Mouse (Mus musculus) cerebellum, postnatal 4 days (tissue): ENCODE measurements at regions not wholly inside any gene's neighbourhood (a gene's known extent, or its start where the extent isn't known, plus 50 kb on each side); places are given as distances from the start of the nearest gene placed in this dataset.

Experiments
- DNase-seq, 2 experiments: peaks; one replicate each; pipeline ENCODE4 v3.0.0; 2022; ENCODE audit warnings: low spot score in 2 of 2, mixed read lengths in 1 of 2

DNA sequence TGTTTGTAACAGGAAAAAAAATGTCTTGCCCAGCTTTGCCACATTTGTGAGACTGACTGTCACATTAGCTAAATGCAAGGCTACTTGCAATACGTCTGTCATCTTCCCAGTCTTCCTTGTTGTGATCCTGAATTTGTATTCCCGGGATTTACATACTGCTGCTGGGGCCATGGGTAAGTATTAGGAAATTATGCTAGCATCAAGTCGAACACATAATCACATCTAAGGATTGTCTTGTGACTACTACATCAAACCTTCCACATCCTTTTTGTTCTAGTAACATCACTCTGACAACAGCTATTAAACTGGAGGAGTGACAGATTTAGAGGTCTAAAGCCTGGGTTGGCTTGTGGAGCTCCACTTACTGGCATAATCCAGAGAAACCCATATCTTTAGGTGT lies 164.2 kb upstream of the Cwc22 start:
- DNase-seq, result no peak

DNA sequence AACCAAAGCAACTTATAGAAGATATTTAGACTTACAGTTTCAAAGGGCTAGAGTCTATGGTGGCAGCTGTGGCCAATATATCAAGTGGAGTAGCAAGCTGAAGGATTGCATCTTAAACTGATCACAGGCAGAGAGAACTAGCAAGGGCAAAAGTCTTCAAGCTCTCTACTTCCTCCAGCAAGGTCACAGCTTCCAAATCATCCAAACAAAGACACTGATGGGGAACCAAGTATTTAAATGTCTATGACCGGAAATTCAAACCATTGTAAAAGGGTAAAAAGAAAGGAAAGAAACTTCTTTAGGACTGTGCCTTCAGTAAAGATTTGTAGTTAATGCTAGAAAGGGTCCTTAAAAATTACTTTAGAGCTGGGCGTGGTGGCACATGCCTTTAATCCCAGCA lies 149.4 kb upstream of the Cwc22 start:
- DNase-seq, result no peak

DNA sequence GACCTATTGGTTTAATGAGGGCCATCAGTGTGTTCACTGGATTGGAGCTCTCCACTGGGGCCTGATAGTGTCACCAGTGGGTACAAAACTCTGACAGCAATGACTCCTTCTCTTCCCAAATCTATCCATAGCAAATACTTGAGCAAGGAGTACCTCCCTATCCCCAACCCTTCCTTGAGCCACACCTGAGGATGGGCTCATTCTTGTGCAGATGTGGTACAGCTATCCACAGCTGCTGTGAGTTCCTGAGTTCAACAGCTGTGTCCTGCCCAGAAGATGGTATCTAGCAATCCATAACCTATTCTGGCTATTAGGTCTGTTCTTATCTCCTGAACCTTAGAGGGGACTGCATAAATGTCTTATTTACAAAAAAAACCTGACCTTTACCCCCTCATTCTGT lies 148.7 kb upstream of the Cwc22 start:
- DNase-seq, result no peak

DNA sequence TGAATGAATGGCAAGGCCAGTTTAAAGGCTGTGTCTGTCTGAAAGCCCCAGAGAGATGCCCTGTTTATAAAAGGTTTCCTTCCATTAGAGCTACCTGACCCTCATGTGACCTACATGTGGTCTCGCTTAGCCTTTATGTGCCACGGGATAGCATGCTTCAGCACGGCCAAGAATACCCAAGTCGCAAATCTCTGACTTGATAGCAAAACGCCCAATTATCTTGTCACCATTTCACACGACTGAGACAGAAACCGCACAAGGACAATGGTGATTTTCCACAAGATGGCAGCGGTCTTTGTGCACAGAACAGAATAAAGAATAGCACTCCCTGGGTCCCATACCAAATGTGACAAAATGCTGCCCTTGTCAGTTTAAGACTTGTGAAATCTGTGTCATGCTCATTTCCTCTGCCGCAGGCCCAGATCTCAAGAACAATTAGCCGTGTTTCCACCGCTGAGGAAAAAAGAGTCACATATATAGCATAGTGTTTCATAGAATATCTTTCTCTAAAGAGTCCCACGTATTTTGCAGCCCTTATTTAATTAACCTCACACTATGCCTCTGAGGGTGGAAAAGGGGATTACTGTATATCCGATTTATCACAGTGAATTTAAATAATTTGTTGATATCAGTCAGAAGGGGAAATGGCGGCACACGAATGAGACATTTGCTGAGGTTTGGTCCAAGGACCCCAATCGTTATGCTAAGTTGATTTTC lies 118.3 kb upstream of the Cwc22 start:
- no peak for DNase-seq

DNA sequence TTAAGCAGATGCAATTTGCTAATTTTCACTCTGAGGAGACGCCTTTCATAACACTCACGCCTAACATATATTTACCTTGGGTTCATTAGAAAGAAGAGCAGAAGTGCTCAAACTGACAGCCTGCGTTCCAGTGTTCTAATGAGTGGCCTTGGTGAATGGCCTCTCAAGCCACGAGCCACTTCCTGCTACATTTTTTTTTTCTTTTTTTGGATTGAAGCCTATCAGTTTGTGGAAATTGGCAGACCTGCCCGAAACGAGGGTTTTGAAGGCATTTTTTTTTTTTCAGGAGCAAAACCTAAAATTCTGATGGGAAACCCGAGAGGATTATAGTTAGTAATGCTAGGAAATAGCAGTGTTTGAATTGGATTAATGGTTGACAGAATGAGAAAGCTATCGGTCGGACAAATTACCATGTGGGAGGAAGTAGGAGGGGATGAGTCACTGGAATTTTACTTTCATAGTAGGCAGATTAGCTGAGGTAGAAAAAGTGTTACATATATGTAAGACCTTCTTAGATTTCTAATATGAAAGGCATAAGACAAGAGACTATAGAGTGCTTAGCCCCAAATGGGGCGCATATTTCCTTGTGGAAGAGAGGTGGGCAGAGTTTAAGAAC lies 113.7 kb upstream of the Cwc22 start:
- no peak for DNase-seq

DNA sequence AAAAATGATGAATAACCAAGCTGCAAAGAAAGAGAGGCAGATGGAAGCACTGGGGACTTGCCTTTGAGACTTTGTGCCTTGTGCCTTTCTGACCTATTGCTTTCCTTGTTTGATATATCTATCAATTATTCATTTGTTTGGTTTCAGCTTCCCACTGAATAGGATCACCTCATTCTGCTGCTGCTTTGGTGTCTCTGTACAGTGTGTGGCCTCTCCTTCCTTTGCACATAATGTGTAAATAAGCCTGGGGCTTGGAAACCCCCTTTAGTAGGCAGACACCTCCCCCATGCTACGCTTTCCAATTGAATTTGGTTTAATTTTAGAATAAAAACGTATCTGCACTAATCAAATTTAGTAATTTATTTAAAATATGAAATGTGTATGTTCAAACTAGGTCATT lies 112.8 kb upstream of the Cwc22 start:
- DNase-seq, result no peak

DNA sequence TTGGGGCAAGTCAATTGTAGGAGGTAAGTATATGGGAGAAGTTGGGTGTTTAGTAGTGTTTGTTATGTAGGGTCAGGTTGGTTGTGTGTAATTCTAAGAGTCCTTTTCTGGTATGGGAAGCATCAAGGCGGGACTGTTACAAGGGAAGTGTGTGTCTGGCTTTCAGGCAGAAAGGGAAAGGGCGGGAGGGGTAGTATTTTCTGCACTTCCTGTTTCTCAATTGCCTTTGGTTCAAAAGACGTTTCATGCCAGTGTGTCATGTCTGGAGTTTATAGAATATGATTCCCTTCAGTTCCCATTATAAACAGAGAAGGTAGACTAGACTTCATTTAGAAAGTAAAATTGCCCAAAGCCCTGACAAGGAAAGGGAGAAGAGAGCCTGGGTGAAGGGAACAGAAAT lies 107.7 kb upstream of the Cwc22 start:
- DNase-seq, result no peak

DNA sequence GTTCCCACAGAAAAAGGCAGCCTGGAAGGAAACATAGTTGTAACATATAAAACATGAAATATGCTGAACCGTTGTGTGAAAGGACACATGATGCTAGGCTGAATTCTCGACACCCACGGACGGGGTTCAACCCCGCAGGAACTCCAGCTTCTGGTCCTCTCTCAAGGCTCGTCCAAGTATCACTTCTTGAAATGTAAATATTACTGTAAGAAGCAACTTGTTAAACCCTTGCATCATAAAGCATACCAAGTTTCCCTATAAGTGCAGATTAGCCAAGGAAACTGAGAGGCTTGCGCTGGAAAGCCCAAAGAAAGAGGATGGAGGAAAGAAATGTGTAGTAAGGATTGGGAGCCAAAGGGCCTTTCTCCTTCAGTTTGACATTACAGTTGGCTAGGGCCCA lies 104.4 kb upstream of the Cwc22 start:
- no peak for DNase-seq

DNA sequence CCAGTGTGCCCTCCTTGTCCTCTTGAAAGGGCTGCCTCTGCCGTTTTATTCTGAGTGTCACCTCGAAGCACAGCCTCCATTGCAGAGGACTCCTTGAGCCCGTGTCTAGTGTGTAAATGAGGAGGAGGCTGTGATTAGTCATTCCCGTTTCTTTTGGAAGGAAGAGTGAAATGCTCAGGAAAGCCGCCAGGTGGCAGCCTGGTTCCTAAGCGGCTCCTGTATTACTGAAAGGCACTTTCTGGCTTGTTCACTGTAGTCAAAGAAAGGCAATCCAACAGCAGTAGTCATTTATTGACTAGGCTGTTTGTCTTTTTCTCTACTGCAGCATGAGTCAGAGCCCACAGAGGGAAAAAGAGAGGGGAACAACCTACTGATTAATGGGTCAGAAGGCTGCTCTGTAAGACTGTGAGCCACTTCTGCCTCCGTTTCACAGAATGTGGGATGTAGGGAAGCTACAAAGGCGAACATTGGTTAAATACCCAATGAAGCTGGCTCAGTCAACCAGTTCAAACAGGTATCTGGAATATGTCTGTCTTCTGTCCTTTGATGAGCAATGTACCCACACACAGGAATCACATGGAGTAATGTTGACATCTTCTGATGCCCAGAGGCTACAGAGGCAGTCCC lies 103.2 kb upstream of the Cwc22 start:
- DNase-seq, result peak; percentile 85 to 88

DNA sequence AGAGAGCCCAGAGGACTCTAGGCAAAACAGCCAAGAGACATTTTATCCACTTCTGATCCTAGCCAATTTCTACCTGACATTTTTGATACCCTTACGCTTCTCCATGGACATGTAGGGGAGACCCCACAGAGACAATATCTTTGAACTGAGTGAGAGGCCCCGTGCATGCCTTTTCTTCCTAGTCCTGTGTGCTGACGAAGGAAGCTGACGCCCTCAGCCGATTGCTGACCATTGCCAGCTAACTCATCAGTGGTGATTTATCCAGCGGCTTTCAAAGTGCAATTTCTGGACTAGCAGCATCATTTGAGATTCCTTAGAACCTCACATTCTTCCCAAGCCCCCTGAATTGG lies 102.5 kb upstream of the Cwc22 start:
- DNase-seq, result peak in 1 of 2 experiments; percentile 10

DNA sequence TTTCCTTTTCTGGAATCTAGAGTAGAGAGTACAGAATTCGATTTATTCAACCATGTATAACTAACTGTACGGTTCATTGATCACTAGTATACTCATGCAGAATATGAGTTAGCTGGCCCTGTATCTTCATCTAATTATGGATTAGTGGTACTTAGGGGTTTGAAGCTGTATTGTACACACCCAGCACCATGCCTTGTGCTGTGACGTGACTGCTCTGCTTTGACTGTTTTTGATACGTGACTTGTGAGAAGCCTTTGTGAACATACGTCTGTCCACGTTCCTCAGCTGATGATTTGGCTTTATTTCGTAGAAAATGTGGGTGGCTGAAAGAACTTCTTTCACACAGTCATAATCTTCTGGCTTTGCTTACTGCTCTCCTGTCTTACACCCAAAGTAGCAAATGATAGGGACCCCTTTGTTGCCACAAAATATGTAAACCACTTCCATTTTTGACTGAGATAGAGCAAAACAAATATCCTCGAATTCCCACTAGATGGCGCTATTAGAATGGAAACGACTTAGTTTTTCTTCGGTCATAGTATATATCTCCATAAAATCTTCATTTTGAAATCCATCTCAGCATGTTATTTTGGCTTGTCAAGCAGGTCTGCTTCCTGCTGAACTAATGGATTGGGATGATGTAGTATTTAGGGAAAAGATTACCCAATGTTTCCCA lies 102.0 kb upstream of the Cwc22 start:
- no peak for DNase-seq

DNA sequence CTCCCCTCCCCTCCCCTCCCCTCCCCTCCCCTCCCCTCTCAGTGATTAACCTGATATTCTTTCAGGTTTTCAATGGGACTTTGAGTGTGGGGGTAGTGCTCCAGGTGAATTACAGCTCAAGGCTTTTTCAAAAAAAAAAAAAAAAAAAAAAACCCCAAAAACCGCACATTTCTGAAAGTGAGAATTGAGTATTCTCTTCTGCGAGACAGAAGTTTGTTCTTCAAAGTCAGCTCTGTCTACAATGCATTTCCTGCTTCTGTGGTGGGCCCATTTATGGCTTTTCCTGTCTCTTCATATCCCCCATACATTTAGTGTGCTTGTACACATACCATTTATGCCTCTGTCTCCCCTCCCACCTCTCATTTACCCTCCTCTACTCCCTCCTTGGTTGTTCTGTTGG lies 81.1 kb upstream of the Cwc22 start:
- no peak for DNase-seq

DNA sequence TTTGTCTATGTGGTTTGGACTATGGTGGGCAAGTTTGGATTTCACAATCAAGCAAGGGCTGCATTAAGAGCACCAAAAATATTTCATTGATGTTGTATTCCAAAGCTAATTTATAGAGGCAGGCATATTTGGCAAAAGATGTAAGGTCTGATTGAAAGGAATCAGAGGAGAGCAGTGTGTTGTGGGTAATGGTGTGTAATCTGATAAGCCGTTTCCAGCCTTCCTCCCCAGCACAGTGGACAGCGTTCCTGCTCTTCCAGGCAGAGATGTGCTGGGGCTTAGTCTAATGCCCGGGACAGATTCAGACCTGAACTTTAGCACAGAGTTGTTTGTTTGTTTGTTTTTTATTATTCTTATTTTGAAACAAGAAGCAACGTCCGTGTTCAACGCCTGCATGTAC lies 80.6 kb upstream of the Cwc22 start:
- DNase-seq, result no peak

DNA sequence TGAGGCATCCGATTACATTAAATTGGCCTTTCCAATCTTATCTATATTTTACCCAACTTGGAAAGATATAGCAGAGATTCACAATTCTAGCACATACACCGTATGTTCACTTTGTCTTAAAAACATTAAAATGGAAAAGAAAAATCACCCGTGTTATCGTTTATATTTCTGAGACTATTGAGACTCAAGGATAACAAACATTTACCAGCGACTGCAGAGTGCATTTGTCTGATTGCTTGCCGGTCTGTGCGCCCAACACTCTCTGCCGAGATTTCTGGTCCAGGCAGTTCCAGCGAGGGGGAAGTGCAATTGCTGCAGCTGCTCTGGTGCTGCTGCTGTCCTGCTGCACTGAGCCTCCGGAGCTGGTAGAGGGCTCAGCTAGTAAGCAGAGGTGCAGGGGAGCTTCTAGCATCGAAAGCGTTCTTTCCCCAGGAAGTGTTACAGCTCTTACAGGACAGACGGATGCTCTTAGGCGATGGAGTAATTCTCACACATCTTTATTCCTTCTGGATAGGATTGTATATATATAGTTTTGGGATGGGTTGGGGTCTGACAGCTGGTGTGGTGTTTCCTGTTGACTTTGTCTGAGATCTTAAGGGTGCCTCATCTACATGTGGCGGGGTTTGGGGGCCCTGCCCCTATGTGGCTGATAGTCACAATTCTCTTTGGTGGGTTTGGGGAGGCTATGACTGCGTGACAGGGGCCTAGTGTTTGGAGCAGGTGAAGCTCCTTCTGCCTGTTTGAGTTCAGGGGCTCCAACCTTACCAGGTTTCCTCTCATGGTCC lies 79.7 kb upstream of the Cwc22 start:
- DNase-seq, result no peak

DNA sequence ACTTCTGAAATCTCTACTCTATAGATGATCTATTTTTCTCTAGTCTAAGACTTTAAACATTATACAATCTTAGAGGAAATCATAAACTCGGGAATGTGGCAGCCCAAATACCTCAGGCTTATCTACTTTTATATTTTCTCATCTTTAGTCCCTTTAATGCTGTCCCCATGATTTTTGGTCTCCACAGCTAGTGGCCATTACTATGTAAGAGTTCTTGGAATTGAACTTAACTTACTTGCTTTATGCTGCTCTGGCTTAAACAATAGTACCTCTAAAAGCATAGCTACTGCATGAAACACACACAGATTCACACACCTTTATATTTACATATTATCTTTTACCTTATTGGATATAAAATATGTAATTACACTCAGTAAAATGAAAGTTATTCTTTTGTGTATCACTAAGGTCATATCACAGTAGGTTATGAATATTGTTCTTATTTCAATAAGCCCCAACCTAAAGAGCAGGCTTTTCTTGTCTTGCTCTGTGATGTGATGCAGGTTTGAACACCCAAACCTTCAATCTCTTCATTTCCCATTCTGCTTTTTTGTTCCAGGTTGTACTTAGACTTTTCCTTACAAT lies 78.9 kb upstream of the Cwc22 start:
- no peak for DNase-seq

DNA sequence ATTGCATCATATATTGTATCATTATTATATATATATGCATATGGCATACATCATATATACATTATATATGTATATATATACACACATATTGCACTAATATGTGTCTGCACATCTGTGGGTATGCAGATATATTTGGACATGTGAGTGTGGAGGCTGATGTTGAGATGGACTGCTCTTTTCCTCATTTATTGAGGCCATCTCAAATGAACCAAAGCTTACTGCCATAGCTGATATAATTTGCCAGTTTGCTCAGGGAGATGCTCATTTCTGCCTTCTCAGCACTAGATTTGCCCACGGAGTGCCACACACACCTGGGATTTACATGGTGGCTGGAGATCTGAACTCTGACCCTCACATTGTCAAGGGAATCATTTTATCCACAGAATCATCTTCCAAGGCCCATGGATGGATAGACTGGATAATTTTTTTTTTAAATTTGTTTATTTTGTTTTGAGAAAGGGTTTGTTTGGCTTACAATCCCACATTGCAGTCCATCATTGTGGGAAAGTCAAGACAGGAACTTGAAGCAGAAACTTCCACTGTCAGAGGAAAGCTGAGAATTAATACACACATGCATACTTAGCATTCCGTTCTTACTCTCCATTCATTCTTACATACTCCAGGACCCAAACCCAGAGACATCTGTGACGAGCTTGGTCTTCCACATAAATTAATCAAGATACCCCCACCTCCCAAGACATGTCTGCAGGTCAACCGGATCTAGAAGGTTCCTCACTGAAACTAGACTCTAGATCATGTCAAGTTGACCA lies 77.9 kb upstream of the Cwc22 start:
- no peak for DNase-seq

DNA sequence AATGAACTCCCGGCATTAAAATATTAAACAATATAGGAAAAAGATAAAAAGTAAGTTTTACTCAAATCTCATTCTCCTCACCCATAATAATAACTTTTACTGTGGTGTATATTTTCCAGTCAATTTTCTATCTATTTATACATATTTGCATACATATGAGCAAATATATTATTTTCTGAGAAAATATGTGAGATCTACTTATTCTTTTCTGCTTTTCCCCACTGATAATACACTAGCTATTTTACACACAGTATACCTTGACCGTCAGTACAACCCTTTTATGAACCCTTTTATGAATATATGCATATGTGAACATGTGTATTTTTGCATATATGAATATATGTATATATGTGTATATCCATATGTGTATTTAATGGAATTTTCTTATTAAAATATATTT lies 77.2 kb upstream of the Cwc22 start:
- DNase-seq, result no peak

DNA sequence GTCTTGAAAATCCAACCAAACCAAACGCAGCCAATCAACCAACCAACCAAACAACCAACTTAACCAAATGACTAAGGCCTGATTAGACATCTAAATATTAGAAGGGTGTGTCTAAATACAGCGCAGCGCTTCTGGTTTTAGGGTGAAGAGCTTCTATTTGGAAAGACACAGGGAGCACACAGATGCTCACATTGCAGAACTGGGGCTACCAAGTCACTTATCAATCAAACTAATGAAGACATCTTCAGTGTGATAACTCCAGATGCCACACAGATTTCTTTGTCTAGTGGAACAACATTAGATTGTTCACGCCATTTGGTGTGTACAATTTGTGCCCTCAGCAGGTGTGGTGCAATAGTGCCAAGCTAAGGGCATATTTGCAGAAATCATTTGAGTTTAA lies 76.6 kb upstream of the Cwc22 start:
- DNase-seq, result no peak

DNA sequence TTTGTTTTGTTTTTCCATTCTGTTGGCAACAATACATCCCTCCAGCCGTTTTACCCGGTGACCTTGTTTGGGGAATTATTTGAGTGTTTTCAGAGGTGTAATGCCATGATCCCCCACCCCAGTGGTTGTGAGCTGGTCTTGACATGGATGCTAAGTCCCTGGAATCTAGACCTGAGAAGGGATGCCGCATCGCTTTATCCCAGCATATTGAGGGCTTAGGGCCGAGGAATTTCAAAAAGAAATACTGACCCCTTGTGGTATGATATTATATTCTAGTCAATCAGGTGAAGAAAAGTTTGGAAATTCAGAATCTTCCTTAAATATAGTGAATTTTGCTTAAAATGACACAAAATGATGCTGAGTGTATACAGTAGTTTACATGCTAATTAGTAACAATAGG lies 75.7 kb upstream of the Cwc22 start:
- no peak for DNase-seq

DNA sequence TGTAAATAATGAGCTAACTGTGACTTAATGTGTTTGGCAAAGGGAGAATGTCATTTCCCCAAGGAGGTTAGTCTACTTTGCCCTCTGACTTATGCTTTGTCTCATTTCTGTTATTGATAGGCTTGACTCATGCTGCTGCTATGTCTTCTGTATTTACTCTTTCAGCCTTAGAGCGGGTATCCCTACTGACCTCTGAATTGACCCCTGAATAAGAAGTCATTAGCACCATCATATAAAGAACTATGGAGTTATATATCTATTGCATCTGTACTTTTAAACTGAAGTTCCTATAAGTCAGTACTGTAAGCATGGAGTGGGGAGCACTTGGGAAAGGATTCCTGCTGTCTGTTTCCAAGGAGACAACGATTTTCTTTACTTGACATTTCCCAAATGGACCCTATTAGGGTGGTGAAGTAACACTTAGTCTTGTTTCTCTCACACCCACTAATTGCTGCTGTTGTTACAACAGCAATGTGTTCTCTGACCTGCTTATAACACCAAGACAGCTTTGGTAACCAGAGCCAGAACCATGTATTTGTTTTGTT lies 75.3 kb upstream of the Cwc22 start:
- DNase-seq, result no peak

DNA sequence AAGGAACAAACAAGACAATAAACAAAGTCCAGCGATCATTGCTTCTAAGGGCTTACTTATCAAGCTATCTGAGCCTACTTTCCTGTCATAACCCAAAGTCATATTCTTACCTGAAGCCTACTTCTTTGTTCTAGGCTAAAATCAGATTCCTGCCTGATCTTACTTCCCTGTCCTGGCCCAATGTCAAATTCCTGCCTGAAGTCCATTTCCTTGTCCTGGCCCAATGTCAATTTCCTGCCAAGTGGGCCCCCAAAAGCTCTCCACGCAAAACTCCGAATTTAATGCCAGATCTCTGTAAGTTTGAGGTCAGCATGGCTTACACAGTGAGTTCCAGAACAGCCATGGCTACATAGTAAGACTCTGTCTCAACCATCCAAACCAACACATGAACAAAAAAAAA lies 74.3 kb upstream of the Cwc22 start:
- no peak for DNase-seq
